Mouse (Mus musculus): ENCODE results near the gene Spocd1.

Spocd1 gene

GRCm38 (mm10) chr4:129974285-129974684 lies 45.2 kb downstream of the Spocd1 start:
- DNase-seq (ENCODE audit: low read depth, low spot score), result no peak

DNA sequence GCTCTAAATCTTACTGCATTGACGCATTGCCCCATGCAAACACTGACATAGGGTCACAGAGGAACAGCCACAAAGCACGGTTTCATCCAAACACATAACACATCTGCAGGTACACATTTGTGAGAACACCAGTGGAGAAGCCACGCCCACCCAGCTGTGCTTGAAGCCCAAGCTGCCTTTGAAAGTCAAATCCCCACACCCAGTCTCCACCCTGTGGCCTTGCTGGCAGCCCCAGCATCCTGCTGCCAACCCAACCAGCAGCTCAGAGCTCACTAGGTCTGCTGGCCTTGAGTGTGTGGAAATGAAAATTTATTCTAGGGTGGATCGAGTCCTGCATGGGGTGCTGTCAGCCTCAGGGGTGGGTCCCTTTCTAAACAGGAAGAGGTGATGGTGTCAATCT lies 48.2 kb downstream of the Spocd1 start:
- no peak for DNase-seq (ENCODE audit: low read depth, low spot score)

GRCm38 (mm10) chr4:129978227-129978626 lies 49.2 kb downstream of the Spocd1 start:
- no peak for DNase-seq (ENCODE audit: low read depth, low spot score)

- DNase-seq (ENCODE audit: low read depth, low spot score), result peak; percentile 50
These were observed 49.9 kb downstream of the Spocd1 start for GRCm38 (mm10) chr4:129978930-129979329.

DNA sequence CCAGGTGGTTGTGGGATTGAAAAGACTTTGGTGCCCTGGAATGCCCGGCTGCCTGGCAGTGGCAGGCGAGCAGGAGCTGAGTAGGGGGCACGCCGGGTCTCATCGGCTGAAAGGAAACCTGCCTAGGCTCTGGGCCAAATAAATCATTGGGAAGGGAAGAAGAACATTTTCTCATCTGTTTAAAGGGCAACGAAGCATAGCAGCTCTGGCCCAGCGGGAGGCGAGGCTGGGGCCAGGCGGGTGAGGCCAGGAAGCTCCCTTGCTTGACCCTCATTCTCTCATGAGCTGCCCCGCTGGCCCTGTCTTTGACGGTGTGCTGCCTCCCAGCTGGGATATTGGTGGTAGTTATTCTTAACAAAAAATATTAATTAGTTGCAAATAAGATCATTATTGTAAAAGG lies 52.6 kb downstream of the Spocd1 start:
- DNase-seq (ENCODE audit: low read depth, low spot score), result no peak

GRCm38 (mm10) chr4:129983046-129983445 lies 54.0 kb downstream of the Spocd1 start:
- peak; percentile 43 for DNase-seq (ENCODE audit: low read depth, low spot score)

GRCm38 (mm10) chr4:129983764-129984420 lies 54.8 kb downstream of the Spocd1 start:
- peak; percentile 85 for DNase-seq (ENCODE audit: low read depth, low spot score)

DNA sequence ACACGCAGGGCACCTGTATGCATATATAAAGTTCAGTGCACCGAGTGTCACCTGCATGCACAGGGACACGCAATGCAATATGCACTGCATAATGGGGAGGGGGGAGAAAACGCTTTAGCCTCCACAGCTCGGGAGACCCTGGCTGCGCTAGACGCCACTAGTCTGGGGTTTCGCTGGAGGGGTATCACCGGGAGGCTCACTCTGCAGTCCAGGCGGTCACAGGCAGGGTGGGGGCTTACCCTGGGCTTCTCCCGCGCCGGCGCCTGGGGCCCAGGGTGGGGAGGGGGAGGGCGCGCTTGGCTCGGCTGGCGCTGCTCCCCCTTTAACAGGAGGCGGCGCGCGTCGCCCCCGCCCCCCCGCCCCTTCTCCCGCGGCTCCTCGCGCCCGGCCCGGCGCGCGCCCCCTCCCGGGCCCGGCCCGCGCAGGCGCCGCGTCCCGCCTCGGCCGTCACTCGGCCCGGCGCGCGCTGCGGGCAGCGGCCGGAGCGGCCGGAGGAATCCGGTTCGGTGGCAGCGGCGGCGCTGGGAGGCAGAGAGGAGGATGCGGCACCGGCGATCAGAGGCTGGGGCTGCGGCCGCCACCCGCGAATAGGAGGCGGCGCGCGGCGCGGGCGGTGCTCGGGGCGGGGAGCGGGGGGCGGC lies 55.5 kb downstream of the Spocd1 start, which contains the start of gene Adgrb2:
TSS of gene Adgrb2 (plus strand) at position 450 of the 641 bp plus-strand sequence.
- no peak for DNase-seq (ENCODE audit: low read depth, low spot score)

GRCm38 (mm10) chr4:129985161-129985670 lies 56.2 kb downstream of the Spocd1 start:
- DNase-seq (ENCODE audit: low read depth, low spot score), result no peak

DNA sequence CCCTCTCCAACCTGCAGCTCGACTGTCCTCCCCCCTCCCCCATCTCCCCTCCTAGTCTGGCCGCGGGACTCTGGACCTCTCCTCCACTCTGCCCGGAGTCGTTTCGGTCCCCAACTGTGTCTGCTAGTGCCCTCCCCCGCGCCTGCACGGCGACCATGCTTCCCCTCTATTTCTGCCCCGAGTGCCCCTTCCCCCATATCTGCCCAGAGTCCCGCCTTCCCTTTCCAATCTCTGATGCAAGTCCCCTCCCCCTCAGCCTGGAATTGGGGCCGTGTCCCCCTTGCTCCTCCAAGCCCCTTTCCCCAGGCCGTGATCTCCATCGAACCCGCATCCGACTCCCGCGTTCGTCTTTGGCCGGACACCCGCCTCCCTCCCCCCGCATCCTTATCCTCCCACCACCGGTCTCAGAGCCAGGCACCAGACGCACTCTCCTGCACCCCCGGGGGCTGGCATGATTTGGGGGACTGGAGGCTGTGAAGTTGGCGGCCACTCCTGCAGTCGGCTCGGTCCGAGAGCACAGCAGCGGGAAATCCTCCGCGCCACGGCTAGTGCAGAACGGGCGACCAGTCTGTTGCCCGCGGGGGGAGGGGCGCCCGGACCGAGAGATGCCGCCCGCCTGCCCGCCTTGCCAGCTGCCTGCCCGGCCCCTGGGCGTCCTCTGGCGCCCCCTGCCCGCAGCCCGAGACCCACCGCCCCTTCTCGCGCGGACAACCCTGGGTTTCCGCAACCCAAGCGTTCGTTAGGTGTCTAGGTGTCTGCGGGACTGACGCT lies 56.8 kb downstream of the Spocd1 start:
- DNase-seq (ENCODE audit: low read depth, low spot score), result no peak

GRCm38 (mm10) chr4:129987825-129988504 lies 58.9 kb downstream of the Spocd1 start:
- no peak for DNase-seq (ENCODE audit: low read depth, low spot score)

DNA sequence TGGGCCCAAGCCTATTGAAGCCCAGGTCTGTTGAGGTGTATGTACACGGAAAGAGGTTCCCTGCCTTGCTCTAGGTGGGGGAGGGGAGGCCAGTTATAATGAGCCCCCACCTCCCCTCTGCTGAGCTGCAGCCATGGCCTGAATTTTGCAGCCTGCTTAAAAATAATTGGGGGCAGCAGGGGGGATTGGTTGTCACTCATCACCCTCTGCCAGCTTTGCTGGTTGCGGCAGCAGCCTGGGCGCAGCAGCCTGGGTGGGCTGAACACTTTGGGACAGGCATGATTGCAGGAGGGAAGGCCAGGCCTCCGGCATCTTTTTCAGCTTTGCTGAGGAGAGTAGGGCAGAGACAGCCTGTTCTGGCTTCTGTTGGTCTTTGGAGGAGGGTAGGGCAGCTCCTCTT lies 60.9 kb downstream of the Spocd1 start:
- no peak for DNase-seq (ENCODE audit: low read depth, low spot score)

DNA sequence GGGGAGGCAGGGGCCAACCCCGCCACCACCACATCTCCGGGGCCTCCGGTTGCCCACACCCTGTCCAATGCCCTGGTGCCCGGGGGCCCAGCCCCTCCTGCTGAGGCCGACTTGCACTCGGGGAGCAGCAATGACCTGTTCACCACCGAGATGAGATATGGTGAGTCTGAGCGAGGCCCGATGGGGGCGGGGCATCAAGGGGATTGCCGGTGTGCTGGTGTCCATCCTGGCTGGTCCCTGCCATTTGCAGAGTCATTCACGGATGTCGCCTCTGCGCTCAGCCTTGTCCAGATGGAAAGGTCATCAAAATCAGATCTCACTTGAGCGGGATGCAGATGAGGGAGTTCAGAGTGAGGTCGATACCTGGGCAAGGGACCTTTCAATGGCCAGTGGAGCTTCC lies 63.7 kb downstream of the Spocd1 start:
- no peak for DNase-seq (ENCODE audit: low read depth, low spot score)

DNA sequence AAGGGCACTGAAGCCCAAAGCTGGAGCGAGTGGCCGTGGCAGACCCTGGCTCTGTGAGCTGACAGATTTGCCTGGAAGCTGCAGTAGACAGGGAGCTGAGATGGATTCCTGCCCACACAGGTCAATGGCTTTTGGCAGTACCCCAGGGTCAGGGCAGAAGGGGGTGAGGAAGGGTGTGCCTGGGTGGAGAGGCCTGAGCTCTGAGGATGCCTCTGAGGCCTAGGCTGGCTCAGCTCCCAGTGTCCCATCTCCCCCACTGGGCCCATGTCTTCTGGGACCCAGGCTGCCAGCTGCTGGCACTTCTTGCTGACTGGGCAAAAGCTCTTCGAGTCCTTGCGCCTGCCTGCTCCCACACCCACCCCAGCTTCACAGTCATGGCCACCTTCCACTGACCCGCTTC lies 64.2 kb downstream of the Spocd1 start:
- no peak for DNase-seq (ENCODE audit: low read depth, low spot score)

DNA sequence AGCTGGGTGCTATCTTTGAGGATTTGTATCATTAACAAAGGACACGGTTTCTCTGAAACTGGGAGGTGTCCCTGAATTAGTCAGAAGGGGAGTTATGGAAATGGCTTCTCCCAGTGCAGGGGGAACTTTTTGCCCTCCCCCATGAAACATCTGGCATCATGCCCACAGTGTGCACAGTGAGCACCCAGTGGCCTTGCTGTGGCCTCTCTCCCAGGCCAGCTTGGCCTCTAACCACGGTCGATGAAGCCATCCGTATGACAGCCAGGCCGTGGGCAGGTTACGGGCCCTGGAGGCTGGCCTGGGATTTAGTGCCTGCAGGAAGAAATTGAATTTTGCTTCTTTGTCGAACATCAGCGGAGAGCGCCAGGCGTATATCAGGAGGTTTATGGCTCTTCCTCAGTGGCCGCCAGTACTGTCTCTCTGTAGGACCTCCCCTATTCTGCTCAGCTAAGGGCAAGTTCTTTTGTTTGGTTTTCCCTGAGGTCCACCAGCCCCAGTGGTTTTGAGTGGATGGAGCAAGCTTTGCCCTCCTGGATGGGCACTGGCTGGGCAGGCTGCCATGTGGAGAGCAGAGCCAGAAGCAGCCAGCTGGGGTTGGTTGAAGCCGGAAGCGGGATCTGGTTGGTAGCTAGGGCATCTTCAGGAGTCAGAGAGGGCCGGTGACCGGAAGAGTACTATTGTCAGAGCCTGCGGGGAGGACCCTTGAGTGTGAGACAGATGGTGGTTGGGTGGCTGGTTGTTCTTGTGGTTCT lies 65.1 kb downstream of the Spocd1 start:
- DNase-seq (ENCODE audit: low read depth, low spot score), result no peak

DNA sequence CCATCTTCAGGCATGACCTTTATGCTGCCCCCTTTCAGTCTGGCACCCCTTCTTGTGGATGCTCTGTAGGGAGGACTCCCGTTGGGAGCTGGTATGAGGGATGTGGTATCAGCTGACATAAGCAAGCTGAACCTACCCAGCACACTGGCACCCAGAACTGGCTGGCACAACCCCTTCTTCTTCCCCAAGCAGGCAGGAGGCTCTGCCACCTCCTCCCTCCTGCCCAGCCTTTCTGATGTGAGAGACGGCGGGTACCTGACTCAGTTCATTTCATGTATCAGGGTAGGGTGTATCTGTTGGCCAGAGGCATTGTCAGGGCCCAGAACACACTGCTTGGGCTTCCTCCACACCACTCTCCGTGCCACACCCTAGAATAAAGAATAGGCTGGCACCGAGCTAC lies 65.7 kb downstream of the Spocd1 start:
- no peak for DNase-seq (ENCODE audit: low read depth, low spot score)

GRCm38 (mm10) chr4:129995255-129995654 lies 66.2 kb downstream of the Spocd1 start:
- DNase-seq (ENCODE audit: low read depth, low spot score), result no peak

DNA sequence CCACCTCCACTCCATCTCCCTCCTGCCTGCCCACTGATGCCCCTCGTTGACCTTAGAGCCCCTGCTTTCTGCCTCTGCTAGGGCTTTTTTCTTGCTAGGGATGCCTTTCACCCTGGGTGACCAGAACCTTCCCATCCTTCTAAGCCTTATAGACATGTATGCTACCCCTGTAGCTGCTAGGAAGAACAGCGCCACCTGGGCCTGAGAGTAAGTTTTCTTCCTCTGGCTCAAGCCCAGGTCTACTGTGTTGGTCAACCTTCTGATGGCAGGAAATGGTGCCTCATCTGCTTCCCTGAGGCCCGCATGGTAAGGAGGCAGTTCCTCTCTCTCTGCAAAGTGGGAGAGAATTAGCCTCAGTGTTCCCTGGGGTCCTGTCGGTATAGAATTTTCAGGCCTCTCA lies 67.0 kb downstream of the Spocd1 start:
- DNase-seq (ENCODE audit: low read depth, low spot score), result no peak

GRCm38 (mm10) chr4:129998124-129998523 lies 69.1 kb downstream of the Spocd1 start:
- DNase-seq (ENCODE audit: low read depth, low spot score), result peak; percentile 80

- DNase-seq (ENCODE audit: low read depth, low spot score), result no peak
These were observed 72.7 kb downstream of the Spocd1 start for GRCm38 (mm10) chr4:130001710-130002109.

DNA sequence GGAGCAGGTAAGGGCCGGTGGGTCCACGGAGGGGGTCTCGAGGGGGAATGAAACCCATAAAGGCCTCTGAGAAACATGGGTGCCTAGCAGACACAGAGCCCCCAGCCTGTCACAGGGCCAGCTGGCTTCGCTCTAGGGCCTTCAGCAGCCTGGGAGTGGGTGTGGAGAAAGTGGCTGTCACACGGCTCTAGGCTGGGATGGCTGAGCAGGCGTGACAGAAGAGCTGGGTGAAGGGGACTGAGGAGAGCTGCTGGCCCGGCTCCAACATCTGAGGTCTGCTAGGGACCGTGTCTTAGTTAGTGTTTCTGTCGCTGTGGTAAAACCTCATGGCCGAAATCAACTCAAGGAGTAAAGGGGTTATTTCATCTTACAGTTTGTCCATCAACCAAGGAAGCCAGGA lies 73.1 kb downstream of the Spocd1 start:
- no peak for DNase-seq (ENCODE audit: low read depth, low spot score)
